Mouse (Mus musculus): Measurements from ENCODE around the gene Akap1.

Akap1 gene

DNA sequence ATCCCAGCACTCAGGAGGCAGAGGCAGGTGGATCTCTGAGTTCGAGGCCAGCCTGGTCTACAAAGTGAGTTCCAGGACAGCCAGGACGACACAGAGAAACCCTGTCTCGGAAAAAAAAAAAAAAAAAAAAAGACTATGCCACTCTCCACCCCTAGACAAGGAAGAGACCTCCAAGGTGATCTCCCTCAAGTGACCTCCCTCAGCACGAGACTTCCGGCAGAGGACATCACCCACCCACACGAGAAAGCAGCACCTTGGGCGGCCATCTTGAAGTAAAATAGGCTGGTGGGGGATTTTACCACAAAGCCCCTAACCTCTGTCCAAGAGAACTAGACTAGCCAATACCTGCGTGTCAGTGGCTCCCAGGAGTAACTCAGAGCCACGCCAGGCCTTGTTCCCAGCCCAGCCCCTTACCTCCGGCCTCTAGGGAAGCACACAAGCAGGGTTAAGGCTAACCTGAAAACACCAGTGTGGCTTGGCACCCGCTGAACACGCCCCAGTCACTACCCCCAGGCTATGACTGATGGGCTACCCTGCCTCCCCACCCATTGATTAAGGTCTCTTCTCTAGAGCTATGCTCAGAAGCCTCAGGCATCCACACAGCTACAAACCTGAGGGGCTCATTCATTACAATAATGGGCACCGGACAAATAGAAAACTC lies 21.9 kb downstream of the Akap1 start:
- DNase-seq (ENCODE audit: low spot score) = no peak

DNA sequence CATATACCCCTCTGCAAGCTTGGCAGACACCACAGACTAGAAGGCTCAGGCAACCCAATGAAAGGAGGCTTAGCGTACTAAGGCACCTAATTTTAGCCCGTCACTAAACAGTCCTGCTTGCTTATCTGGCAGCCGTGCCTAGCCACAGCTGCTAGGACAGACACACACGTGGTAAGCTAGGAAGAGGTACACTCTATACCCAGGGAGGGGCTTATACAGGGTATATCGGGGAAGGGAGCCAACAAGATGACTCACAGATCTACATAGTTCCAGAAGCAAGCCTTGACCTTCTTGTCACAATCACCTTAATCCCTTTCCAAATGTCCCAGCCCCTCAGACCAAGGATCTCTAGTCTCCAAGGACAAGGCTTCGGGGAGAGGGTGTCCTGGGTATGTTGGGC lies 23.0 kb downstream of the Akap1 start:
- no peak for DNase-seq (ENCODE audit: low spot score)

DNA sequence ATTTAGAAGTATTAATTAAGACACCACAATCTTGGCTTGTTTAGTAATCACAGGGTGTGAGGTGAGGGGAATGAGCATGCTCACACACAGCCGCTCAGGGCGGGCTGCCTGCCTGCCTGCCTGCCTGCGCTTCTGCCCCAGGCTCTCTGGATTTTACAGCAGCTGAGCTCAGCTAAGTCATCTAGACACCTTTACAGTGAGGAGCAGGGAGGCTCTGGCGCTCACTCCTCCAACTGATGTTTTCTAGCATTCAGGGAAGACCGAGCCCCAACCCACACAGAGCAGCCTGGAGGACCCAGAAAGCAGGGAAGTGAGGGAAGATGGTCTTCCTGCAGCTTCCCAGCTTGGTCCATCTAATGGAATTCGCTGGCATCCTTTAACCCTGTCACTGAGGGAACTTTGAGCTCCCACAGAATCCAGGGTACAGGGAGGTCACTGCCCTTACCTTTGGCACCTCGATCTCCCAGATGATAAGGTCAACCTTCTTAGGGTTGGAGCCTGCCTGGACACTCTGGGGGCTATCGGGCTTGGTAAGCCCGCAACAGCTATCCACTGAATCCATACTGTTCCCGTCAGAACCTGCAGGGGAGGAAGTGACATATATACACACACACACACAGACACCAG lies 23.5 kb downstream of the Akap1 start:
- DNase-seq (ENCODE audit: low spot score) = no peak

DNA sequence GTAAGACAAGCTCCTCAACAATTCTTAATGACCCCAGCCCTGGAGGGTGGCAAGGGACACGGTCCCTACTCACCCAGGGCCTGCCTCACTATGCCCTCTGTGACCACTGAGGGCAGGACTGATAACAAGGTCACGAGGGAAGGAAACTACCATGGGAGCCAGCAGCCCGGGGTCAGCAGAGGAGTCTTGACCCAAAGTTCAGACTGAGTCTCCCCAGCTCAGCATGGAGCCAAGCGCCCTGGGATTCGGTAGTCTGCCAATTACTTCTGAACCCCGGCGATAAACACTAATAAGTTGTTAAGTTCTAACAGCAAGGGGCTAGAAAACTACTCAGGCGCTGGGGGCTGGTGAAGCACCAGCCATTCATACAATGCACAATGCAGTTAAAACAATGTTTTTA lies 24.1 kb downstream of the Akap1 start:
- no peak for DNase-seq (ENCODE audit: low spot score)

DNA sequence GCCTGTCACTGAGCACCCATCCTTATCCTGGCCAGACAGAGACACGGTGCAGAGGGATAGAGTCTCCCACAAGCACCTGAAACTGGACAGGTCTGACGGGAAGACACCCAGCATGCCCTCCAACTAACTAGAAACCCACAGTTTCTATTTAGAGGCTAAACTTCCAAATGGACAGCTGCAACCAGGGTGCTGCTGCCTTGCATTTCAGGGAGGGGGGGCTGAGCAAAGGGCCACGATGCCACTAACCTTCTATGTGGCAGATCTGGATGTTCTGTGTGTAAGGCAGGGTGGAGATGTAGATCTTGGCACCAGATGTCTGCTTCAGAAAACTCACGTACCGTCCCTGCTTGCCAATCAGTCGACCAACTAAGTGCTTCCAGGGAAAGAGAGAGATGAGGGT lies 25.0 kb downstream of the Akap1 start:
- no peak for DNase-seq (ENCODE audit: low spot score)

DNA sequence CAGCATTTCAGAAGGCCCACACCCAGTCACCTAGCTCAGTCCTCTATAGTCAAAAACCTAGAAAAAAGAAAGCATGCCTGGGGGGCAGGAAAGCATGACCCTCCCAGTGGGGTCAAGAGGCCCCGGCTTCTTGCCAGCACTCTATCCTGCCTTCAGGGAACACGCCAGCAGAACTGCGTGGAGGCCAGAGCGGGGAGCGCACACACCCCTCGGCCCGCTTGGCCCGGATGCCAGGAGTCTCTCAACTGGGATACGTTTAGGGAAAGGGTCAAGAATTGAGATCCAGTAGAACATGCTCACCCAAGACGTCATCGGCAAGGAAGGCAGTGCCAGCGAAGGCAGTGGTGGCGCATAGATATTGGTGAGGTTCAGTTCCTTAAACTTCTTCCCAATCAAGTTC lies 25.8 kb downstream of the Akap1 start:
- DNase-seq (ENCODE audit: low spot score) = no peak

DNA sequence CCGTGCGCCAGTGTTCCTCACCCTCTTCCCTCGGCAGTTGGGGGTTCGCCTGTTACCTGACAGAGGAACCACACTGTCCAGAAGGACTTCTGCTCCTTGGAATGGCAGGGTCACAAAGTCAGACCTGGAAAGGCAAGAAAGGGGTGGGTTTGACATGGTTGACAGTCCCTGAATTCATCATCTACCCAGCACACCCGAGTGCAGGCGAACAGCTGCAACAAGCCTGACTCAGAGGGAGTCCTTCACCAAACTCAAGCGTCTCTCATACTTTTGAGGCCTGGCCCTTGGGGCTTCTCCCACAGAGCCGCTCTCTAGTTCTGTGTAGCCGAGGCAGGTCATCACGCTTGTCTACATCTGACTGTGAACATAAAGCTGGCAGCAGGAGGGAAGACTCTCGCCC lies 29.8 kb downstream of the Akap1 start:
- no peak for DNase-seq (ENCODE audit: low spot score)

DNA sequence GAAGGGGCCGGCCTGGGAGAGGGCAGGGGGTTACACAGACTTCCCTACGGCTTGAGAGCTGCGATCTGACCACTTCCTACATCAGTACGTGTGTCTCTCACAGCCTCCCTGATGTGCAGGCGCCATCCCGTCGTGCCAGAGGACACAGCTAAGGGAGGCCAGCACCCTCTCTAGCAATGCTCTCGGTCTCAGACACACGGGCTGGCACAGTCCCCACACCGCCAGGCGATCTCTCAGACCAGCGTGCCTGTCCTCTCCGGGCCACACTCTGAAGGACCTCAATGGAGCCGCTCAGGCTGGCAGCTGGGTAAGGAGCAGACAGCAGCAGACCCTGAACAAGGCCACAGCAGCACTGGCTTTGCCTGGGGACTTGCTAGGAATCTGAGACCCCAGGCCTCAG lies 30.3 kb downstream of the Akap1 start:
- DNase-seq (ENCODE audit: low spot score) = no peak

DNA sequence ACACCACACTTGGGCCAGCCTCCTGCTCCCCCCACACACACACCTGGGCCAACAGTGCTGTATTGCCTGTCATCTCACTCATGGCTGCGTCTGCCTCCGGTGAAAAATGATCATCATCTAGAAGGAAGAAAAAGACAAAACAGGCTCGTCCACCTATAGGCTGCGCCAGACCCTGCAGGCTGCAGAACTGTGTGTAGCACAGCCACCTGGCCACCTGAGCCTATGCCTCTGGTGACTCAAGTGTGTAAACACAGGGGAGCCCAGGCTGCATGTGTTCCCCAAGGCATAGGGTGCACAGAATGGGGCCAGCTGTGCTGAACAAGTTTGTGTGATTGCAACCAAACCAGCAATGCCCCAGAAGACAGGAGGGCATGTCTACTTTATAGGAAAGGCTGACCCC lies 31.3 kb downstream of the Akap1 start:
- DNase-seq (ENCODE audit: low spot score) = no peak

DNA sequence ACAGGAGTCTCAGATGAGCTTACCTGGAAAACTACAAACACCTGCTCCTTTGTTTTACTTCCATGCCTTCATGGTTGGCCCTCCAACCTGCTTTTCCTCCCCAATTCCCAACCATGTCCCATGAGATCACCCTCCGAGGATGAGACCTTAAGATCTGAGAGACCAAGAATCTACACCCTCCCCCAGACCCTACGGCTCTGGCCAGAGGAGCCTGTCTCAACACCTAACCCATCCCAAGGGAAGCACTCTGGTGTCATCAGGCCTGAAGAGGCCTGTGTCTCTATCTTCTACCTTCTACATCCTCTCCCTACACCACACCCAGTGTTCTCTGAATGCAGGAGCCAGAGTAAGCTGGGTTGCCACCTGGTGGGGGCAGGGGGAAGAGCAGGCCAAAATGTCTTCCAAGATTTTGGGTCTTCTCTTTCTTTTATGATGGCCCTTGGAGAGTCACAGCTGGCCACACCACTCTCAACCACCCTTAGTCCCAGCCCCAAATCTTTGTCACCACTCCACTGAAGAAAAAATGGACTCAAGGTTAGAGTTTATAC lies 34.1 kb downstream of the Akap1 start:
- DNase-seq (ENCODE audit: low spot score) = no peak

DNA sequence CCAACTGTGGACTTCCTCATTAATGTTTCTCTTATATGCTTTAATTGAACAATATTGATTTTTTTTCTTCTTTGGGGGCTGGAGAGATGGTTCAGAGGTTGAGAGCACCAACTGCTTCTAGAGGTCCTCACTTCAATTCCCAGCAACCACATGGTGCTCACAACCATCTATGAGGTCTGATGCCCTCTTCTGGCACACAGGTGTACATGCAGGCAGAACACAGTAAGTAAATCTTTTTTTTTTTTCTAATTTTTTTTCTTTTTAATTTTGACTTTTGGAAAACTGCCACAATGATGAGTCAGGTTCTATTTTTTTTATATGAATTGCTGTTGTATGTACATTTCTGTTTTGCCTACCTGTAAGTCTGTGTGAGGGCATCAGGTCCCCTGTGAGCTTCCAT lies 35.9 kb downstream of the Akap1 start:
- DNase-seq (ENCODE audit: low spot score) = no peak

DNA sequence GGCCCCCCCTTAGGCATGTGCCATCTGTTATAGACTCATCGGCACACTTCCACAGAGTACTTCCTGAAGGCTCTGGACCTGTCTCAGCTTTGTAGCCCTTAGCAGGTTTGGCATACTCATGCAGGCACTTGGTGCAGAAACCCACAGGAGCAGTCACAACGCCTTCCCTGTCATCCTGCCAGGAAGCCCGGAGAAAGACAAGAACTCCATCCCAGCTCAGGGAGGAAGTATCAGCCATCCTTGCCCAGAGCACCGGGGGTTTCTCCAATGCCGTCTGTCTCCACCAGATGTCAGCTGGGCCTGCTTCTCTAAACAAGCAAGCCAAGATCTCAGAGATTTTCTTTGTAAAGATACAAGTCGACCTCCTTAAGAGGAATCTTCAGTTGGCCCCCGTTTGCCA lies 38.5 kb downstream of the Akap1 start:
- DNase-seq (ENCODE audit: low spot score) = no peak

DNA sequence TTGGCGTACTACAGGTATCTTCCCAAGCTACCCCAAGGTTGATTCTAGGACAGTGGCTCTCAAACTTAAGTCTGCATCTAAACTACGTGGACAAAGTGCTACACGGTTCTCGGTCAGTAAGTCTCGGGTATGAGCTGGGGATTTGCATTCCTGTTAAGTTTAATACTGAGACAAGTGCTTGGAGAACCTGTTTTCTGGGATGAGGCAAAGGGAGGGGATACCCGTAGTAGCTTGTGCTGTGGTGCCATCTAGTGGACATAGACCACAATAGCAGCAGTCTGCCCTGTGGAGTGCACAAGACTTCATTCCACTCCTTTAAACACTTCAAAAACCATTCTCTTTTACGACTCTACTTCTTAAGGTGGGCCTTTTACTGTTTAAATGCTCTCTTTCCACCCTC lies 41.4 kb downstream of the Akap1 start:
- peak; percentile 86 for DNase-seq (ENCODE audit: low spot score)

DNA sequence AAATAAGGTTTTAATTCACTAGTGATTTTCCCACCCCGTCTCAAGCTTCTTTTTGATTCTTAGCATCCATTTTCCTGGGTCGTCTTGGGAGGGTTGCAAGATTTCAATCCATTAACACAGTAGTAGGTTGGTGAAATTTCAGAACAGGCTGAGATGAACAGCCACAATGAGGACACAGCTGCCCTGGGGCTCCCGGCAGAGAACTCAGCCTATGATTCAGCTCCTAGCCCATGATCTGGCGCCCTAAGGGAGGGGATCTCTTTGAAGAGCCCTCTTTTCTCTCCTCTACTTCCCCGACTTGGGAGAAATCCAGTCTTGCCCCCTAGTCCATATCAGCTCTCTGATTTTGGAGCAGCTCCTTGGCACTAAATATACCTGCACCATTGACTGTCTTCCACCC lies 41.9 kb downstream of the Akap1 start:
- no peak for DNase-seq (ENCODE audit: low spot score)

DNA sequence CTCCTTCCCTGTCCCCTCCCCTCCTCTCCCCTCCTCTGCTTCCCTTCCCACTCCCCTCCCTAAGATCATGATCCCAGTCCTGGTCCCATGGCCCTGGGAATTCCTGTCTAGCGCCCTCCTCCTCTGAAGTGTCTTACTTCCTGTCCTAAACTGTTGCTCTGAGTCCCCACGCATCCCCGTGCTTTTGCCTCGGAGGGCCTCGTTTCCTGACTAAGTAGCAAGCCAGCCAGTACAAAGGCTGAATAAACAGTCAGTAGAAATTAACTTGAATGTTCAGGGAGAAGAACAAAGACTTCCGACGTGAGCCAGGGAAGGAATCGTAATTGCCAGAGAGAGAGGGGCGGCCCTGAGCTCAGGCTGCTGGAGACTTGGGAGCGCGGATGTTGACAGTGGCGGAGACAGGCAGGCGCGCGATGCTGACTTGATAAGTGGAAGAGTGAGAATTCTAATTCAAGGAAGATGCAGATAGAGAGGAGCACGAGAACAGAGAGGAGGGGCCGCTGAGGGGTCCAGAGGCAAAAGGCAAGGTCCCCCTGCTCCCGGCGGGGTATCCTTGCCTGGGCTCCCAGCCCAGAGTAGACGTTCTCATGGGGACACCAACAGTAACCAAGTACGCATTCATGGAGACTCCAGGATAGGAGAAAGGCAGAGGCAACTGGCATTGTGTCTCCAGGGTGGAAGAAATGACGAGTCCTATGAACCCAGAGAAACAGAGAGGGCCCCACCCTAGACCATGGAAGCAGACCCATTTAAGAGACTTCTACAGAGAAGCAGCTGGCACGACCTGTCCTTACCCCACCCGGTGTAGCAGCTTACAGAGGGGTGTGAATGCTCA lies 43.4 kb downstream of the Akap1 start:
- DNase-seq (ENCODE audit: low spot score) = no peak

DNA sequence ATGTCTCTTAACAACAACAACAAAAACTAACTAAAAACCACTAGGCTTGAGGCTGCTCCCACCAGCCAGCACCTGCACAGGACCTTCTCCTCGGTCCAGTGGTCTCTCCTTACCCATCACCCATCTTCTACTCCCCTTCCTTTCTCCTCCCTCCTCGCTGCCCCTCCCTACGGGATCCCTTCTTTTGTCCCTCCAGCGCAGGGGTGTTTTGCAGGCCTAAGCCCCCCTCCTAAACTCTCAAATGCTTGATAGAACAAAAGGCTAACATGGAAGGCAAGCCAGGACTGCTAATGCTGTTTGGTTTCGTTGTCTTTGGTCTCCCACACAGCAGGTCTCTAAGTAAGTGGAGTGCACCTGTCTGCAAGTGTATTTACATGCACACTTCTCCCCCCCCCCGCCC lies 44.1 kb downstream of the Akap1 start:
- no peak for DNase-seq (ENCODE audit: low spot score)

DNA sequence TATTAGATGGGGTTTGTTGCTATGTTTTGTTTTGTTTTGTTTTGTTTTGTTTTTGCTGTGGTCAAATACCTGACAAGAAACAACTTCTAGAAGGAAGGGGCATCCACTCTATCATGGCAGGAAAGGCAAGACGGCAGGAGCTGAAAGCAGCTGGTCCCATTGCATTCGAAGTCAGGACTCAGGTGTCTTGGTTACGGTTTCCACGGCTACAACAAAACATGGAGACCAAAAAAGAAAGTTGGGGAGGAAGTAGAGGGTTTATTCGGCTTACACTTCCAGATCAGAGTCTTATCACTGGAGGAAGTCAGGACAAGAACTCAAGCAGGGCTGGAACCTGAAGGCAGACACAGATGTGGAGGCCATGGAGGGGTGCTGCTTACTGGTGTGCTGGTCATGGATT lies 47.3 kb downstream of the Akap1 start:
- no peak for DNase-seq (ENCODE audit: low spot score)

DNA sequence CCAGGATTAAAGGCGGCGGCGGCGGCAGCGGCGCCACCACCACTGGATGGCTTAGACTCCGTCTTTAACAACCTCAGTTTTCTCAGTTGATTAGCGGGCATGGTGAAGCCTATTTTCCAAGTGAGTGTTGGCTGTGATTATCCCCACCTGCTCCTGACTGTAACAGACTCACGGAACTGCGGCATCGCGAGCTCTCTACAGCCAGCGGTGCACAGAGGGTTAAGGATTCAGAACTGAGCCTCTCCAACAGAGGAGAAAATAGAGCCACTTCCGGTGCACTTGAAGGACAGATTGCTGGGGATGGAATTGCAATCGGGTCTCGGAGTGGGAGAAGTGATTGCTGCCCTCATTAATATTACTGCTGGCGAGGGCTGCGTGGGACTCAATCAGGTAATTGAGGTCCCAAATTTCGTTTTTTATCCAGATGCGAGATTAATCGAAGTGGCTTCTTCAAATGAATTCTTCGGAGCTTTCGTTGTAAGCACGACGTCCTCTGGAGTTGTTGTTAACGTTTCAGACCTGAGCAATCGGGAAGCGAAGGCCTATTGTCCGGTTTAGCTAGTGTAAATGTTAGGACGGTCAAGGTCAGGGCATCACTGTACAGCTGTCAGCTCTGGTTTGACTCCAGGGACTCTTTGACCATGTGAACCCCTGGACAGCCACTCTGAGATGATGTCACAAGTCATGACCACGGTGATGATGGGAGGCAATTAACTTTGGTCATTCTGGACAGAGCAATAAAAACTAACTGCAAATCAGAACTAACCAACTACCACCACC lies 61.0 kb downstream of the Akap1 start:
- no peak for DNase-seq (ENCODE audit: low spot score)

DNA sequence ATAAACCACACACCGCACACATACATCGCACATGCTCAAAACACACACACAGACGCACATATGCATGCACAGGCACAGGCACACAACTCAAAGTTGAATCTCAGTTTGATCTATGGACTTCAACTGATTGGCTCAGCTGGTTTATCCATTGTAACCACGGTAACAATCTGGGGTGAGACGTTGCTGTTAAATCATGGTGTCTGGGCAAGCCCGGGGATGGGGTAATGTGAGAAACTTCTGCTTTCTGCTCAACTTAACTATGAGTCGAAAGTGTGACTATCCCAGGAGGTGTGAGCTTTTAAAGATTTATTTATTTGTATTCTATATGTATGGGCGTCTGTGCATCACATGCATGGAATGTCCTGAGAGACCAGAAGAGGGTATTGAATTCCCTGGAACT lies 68.2 kb downstream of the Akap1 start:
- DNase-seq (ENCODE audit: low spot score) = no peak

DNA sequence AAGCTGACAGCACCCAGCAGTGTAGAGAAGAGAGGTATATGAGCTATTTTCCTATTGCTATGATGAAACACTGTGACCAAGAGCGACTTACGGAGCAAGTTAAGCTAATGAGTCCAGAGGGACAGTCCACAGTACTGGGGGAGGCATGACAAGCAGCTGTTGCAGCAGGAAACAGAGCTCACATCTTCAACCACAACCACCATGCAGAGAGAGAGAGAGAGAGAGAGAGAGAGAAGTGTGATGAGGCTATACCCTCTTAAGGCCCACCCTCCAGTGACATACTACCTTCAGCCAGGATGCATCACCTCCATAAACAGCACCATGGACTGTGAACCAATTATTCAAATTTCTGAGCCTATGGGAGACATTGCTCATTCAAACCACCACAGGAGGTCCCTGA lies 74.5 kb downstream of the Akap1 start:
- DNase-seq (ENCODE audit: low spot score) = no peak

DNA sequence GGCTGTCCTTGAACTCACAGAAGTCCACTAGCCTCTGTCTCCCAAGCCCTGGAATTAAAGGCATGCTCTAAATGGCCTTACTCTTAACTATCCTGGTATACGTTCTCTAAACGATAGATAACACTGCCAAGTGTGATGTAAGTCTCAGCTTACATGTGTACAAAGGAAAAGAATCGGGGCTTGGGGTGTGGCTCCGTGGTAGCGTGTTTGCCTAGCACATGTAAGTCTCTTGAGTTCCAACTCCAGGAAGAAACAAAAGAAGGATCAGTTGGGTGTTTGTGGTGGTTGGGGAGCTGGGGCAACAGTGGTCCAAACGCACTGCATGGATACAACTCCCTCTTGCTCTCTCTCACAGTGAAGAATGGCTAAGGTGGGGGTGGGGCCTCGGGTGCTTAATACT lies 77.6 kb downstream of the Akap1 start:
- no peak for DNase-seq (ENCODE audit: low spot score)

DNA sequence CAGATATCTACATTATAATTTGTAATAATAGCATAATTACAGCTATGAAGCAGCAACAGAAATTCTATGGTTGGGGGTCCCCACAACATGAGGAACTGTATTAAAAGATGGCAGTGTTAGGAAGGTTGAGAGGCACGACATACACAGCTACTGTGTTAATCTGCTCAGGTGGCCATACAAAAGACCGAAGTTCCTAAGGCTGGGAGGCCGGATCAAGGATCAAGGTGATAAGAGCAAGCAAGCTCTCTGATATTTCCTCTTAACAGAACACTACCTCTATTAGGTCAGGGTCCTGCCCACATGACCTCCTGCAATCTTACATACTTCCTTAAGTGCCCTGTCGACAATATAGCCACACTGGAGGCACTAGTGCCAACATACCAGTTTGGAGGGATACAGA lies 80.9 kb downstream of the Akap1 start:
- DNase-seq (ENCODE audit: low spot score) = no peak
